Mouse (Mus musculus) liver, embryonic 11.5 days (tissue): ENCODE measurements around the gene Pkig. TPM values are rescaled to one million over a fixed set of nuclear protein-coding genes. Genes with fewer than 3 reads are reported as not detected.
"Not testable (repeated sequence)": the region's sequence is repeated elsewhere in the genome, so short reads cannot be mapped to it uniquely, and the experiment has no call there.

Experiments
- ATAC-seq: fragments of 200-750 bp; cut with Nextera tagmentation; replicated peaks from 2 replicates; pipeline ENCODE4 v1.8.0; 2017; ENCODE audit warnings: moderate number of reproducible peaks, mild to moderate bottlenecking, moderate TSS enrichment, moderate library complexity; ENCODE audit not compliant: low FRiP score
- DNase-seq: peaks from one replicate; pipeline ENCODE4 v3.0.0-alpha.2; 2017; ENCODE audit warnings: low spot score
- H3K27ac ChIP-seq: fragments of 300-500 bp; sonication (generic); 2 replicates; pipeline ENCODE4 v1.5.1; 2014; ENCODE audit warnings: mild to moderate bottlenecking, low read depth, low read length, control low read depth
- H3K27me3 ChIP-seq: fragments of 300-500 bp; sonication (generic); replicated peaks from 2 replicates; pipeline ENCODE4 v1.6.1; 2014; ENCODE audit warnings: low read length, mixed read lengths; ENCODE audit not compliant: control insufficient read depth, insufficient read depth
- H3K36me3 ChIP-seq: fragments of 300-500 bp; sonication (generic); 2 replicates; pipeline ENCODE4 v1.6.1; 2014; ENCODE audit warnings: mild to moderate bottlenecking, low read length, moderate library complexity, mixed read lengths; ENCODE audit not compliant: control insufficient read depth, insufficient read depth
- H3K4me1 ChIP-seq: fragments of 300-500 bp; sonication (generic); replicated peaks from 2 replicates; pipeline ENCODE4 v1.6.1; 2014; ENCODE audit warnings: low read length, mixed read lengths; ENCODE audit not compliant: control insufficient read depth, insufficient read depth
- H3K4me2 ChIP-seq: fragments of 300-500 bp; sonication (generic); 2 replicates; pipeline ENCODE4 v1.6.1; 2014; ENCODE audit warnings: mild to moderate bottlenecking, control low read depth, moderate library complexity
- H3K4me3 ChIP-seq: fragments of 300-500 bp; sonication (generic); 2 replicates; pipeline ENCODE4 v1.5.1; 2014; ENCODE audit warnings: low read depth, low read length, control low read depth
- H3K9ac ChIP-seq: fragments of 300-500 bp; sonication (generic); 2 replicates; pipeline ENCODE4 v1.6.1; 2014; ENCODE audit warnings: low read depth, low read length, control low read depth
- H3K9me3 ChIP-seq: fragments of 300-500 bp; sonication (generic); 2 replicates; pipeline ENCODE4 v1.6.1; 2016; ENCODE audit warnings: low read length, inconsistent platforms, mixed read lengths; ENCODE audit not compliant: control insufficient read depth
- WGBS: fragments of 180-500 bp; shearing (Covaris S2); extraction: QIAGEN DNeasy Blood & Tissue Kit; methylation state at CpG from one replicate; pipeline ENCODE4 v1.1.7; 2014; 5-methylcytosine and 5-hydroxymethylcytosine counted together
- polyA plus RNA-seq: library from polyadenylated mRNA; unstranded; fragments of >200 nt; fragmentation: Nextera tagmentation; extraction: Ambion mirVana; gene quantifications from 2 replicates; pipeline ENCODE4 v1.2.1, GENCODE M21; 2014

Pkig gene
- polyA plus RNA-seq, 1 experiment from 2014 or later, result 186 TPM

- WGBS, result 77% methylated on average over 3 of the region's 3 CpGs
- Histone ChIP-seq H3K27ac (no peak overlapping the region), H3K9me3 (no peaks in the 10 kb centered on the region), H3K27me3 (no peaks in the 10 kb centered on the region), H3K9ac (no peak overlapping the region), H3K36me3 (peaks cover 40% of the 10 kb centered on the region), H3K4me2 (no peak overlapping the region), H3K4me1 (no peaks in the 10 kb centered on the region), H3K4me3 (no peak overlapping the region)
- ATAC-seq (no peak), DNase-seq (no peak)
Measured at GRCm38 (mm10) chr2:163617232-163617863, 40.8 kb upstream of the Pkig start.

- ATAC-seq, result no peak
Measured at GRCm38 (mm10) chr2:163617874-163618273, 40.3 kb upstream of the Pkig start.

GRCm38 (mm10) chr2:163620451-163620850 lies 37.7 kb upstream of the Pkig start:
- Histone ChIP-seq H3K4me2 (no peak overlapping the region), H3K4me3 (no peak overlapping the region), H3K36me3 (peaks cover 36% of the 10 kb centered on the region), H3K27ac (no peak overlapping the region), H3K9me3 (no peaks in the 10 kb centered on the region), H3K4me1 (no peaks in the 10 kb centered on the region), H3K9ac (no peak overlapping the region), H3K27me3 (no peaks in the 10 kb centered on the region)
- peak; percentile 14; the same call in 1 of the 2 replicates for ATAC-seq
- 75% methylated on average over 8 of the region's 8 CpGs for WGBS
- DNase-seq, result no peak

More at GRCm38 (mm10) chr2:163617874-163618273, 40.3 kb upstream of the Pkig start:
- no peak overlapping the region for H3K4me2 ChIP-seq
- H3K36me3 ChIP-seq, result peaks cover 42% of the 10 kb centered on the region
- no peaks in the 10 kb centered on the region for H3K27me3 ChIP-seq
- H3K4me1 ChIP-seq, result no peaks in the 10 kb centered on the region
- 87% methylated on average over 4 of the region's 4 CpGs for WGBS
- no peak for DNase-seq
- no peaks in the 10 kb centered on the region for H3K9me3 ChIP-seq
- no peak overlapping the region for H3K9ac ChIP-seq
- H3K27ac ChIP-seq, result no peak overlapping the region
- no peak overlapping the region for H3K4me3 ChIP-seq

- H3K36me3 ChIP-seq, result peaks cover 45% of the 10 kb centered on the region
- 94% methylated on average over 3 of the region's 3 CpGs for WGBS
- not testable (repeated sequence) for ATAC-seq, H3K4me1 ChIP-seq, H3K9ac ChIP-seq, H3K27me3 ChIP-seq, H3K9me3 ChIP-seq, DNase-seq, H3K4me2 ChIP-seq, H3K4me3 ChIP-seq, H3K27ac ChIP-seq
Measured at GRCm38 (mm10) chr2:163621401-163621800, 36.8 kb upstream of the Pkig start.

GRCm38 (mm10) chr2:163631223-163631622 lies 27.0 kb upstream of the Pkig start:
- Histone ChIP-seq H3K27ac (no peak overlapping the region), H3K36me3 (peaks cover 73% of the 10 kb centered on the region), H3K9me3 (no peaks in the 10 kb centered on the region), H3K4me2 (no peak overlapping the region), H3K27me3 (no peaks in the 10 kb centered on the region), H3K4me1 (no peaks in the 10 kb centered on the region), H3K9ac (no peak overlapping the region), H3K4me3 (no peak overlapping the region)
- DNase-seq (no peak), ATAC-seq (no peak)
- WGBS, result 93% methylated on average over 4 of the region's 4 CpGs

GRCm38 (mm10) chr2:163631715-163632114 lies 26.5 kb upstream of the Pkig start:
- no peak for ATAC-seq
- H3K4me2 ChIP-seq, result no peak overlapping the region
- 94% methylated on average over 2 of the region's 2 CpGs for WGBS
- H3K4me1 ChIP-seq, result no peaks in the 10 kb centered on the region
- H3K9me3 ChIP-seq, result no peaks in the 10 kb centered on the region
- H3K9ac ChIP-seq, result no peak overlapping the region
- no peak overlapping the region for H3K4me3 ChIP-seq
- no peak for DNase-seq
- H3K27ac ChIP-seq, result no peak overlapping the region
- H3K36me3 ChIP-seq, result peaks cover 71% of the 10 kb centered on the region
- H3K27me3 ChIP-seq, result no peaks in the 10 kb centered on the region

- WGBS, result 87% methylated on average over 2 of the region's 2 CpGs
- no peak overlapping the region for H3K4me2 ChIP-seq
- no peak overlapping the region for H3K9ac ChIP-seq
- no peak overlapping the region for H3K27ac ChIP-seq
- peaks cover 59% of the 10 kb centered on the region for H3K36me3 ChIP-seq
- H3K27me3 ChIP-seq, result no peaks in the 10 kb centered on the region
- no peak for DNase-seq
- ATAC-seq, result no peak
- H3K4me3 ChIP-seq, result no peak overlapping the region
- peaks cover 19% of the 10 kb centered on the region for H3K4me1 ChIP-seq
- no peaks in the 10 kb centered on the region for H3K9me3 ChIP-seq
Measured at GRCm38 (mm10) chr2:163634211-163634610, 24.0 kb upstream of the Pkig start.

GRCm38 (mm10) chr2:163636057-163636456 lies 22.1 kb upstream of the Pkig start:
- Histone ChIP-seq H3K4me1 (peaks cover 37% of the 10 kb centered on the region), H3K36me3 (peaks cover 50% of the 10 kb centered on the region)
- ATAC-seq, result no peak

GRCm38 (mm10) chr2:163637655-163638266 lies 20.4 kb upstream of the Pkig start:
- Histone ChIP-seq H3K36me3 (peaks cover 37% of the 10 kb centered on the region), H3K27ac (peak overlapping the region; percentile 52; the same call in 1 of the 2 replicates), H3K9me3 (no peaks in the 10 kb centered on the region), H3K4me3 (no peak overlapping the region), H3K9ac (0 out of 2 replicates have a peak overlapping the region, but pooled peaks have one; percentile 1), H3K4me1 (peaks cover 52% of the 10 kb centered on the region), H3K4me2 (peak overlapping the region; percentile 16), H3K27me3 (no peaks in the 10 kb centered on the region)
- ATAC-seq (no peak), DNase-seq (no peak)
- WGBS, result 39% methylated on average over 5 of the region's 5 CpGs

More at GRCm38 (mm10) chr2:163636057-163636456, 22.1 kb upstream of the Pkig start:
- no peak overlapping the region for H3K4me2 ChIP-seq
- H3K9ac ChIP-seq, result no peak overlapping the region
- no peak overlapping the region for H3K27ac ChIP-seq
- H3K4me3 ChIP-seq, result no peak overlapping the region
- WGBS, result 86% methylated on average over 2 of the region's 2 CpGs
- H3K27me3 ChIP-seq, result no peaks in the 10 kb centered on the region
- H3K9me3 ChIP-seq, result no peaks in the 10 kb centered on the region
- no peak for DNase-seq
